Comparison of ENCODE assay signal across 19 mouse cellular contexts in genomic region chr12:99549811-99550210, GRCm38 (mm10).
"Had no signal": no experiment of that assay in that cellular context is flagged by ENCODE, and none has a peak within 500 bp of the region (broad histone marks: within the 10 kb centered on the region; RNA-seq: fewer than 3 reads in every experiment).

No protein-coding gene starts in this region.

- DNase-seq: cerebellum, adult 9-10 months; cerebellum, adult 9-11 months; cerebellum, postnatal 10 days; cerebellum, postnatal 14 days; cerebellum, postnatal 25 days; cerebellum, postnatal 36 days; embryo, embryonic 11 days; forebrain, postnatal 0 days; gastrocnemius, adult 2 months; gastrocnemius, postnatal 10 days; gastrocnemius, postnatal 14 days; gastrocnemius, postnatal 25 days; gastrocnemius, postnatal 36 days; heart, adult 18-20 months; heart, adult 2 months had no signal

- ATAC-seq: forebrain, embryonic 13.5 days; forebrain, embryonic 14.5 days; forebrain, embryonic 15.5 days; forebrain, embryonic 16.5 days; forebrain, postnatal 0 days had no signal
